Mouse (Mus musculus): ENCODE data around the gene Igbp1b.

Igbp1b gene

DNA sequence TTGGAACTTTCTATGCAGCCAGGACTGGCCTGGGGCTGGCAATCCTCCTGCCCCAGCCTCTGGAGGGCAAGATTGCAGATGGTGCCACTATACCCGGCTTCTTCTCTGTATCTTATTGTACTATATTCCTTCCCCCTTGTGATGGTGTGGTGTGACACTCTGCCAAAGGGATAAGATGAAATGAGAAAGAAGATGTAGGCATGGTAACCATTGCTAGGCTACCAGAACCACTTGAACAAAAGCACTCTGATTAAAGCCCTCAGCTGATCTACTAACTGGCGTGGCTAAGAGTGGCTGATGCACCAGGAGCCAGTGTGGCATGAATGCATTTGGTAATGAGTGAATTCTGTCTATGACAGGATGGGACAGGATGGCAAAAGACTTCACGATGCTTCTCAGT lies at the start of gene Igbp1b:
Gene Igbp1b, minus strand, starts transcription at position 29 of the 400 bp plus-strand sequence.
- DNase-seq (ENCODE audit: low read depth, low spot score): no peak

DNA sequence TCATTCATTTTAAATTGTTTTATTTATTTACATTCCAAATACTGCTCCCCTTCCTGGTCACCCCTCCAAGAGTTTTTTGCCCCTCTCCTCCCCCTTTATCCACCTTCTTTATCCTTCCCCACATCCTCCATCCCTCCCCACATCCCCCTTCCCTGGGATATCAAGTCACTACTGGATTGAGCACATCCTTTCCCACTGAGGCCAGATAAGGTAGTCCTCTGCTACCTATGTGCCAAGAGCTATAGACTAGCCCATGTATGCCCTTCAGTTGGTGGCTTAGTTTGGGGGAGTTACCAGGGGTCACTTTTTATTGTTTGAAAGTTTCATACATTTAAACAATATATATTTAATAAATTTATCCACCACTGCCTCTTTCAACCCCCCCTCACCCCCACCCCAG lies 24.6 kb upstream of the Igbp1b start:
- DNase-seq (ENCODE audit: low read depth, low spot score): no peak

DNA sequence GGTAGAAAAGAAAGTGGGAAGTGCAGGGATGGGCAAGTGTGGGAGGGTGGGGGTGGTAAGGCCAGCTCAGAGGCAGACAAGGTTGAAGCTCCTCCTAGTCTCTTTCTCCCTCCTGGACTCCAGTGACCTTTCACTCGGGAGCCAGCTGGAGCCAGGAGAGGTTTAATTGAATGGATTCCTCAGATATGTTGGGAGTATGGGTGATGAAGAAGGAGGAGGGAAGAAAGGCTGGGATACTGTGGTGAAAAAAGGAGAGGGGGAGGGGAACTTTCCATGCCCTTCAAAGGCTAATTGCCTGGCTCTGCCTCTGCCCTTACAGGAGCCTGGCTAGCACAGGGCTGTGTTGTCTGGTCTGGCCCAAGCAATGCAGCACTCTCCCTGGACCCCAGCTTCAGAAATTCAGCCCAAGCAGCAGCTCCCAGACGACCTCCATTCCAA lies 14.4 kb upstream of the Igbp1b start:
- DNase-seq (ENCODE audit: low read depth, low spot score): no peak

DNA sequence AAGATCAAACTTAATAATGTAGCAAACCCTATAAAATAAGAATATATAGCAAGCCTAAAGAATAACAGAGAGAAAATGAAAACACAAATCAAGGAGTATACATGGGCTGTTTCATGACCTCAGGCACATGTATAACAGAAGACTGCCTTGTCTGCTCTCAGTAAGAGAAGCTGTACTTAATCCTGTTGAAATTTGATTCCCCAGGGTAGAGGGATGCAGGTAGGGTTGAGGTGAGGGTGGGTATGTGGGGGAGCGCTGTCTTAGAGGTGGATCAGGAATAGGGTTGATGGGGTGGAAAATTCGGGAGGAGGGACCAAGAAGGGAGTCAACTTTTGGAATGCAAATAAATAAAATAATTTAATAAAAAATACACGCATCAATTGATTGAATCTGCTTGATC lies 7.1 kb upstream of the Igbp1b start:
- DNase-seq (ENCODE audit: low read depth, low spot score): no peak

DNA sequence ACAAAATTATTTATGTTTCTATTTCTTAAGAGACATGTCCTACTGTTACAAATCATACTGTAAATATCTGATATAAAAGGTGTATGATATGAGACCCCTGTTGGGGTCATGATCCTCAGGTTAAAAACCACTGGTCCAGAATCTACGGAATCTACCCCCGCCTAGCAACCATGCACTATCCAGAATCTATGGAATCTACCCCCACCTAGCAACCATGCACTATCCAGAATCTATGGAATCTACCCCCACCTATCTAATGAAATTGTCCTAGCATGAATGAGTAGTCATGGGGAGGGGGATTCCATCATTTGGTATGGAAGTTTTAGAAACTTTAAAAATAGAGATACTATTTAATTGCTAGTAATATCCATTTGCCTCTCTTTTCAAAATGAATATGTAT lies 12.7 kb downstream of the Igbp1b start:
- DNase-seq (ENCODE audit: low read depth, low spot score): no peak

DNA sequence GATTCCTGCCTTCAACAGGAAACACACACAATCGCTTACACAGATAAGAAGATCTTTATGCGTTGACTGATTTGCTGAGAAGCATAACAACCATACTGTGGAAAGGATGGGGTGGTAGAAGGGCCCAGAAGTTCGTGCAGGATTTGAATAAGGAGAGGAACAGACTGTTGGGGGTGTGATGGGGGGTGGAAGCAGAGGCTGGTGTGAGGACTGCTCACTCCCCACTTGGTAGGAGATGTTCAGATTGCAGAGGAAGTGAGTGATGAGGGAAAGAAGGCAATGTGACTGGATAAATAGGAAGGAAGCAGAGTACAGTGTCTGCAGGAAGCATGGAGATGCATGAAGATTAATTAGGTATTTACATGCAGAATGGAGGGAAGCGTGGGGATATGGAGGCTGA lies 19.0 kb downstream of the Igbp1b start:
- DNase-seq (ENCODE audit: low read depth, low spot score): no peak

DNA sequence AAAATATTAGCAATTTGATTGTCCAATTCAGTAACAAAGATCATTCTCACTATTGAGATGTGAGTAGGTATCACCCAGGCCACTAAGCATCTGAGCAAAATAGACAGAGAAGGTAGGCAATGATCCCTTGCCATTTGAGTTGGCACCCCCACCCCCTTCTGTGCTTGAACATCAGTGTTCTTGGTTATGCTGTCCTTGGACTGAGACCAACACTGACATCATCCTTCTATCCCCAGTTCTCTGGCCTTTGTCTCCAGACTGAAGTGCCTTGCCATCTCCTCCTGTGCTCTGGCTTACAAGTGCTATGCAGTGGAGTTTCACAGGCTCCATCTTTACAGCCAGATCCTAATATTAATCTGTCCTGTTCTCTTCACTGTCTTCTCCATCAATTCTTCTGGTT lies 37.6 kb downstream of the Igbp1b start:
- no peak for DNase-seq (ENCODE audit: low read depth, low spot score)

DNA sequence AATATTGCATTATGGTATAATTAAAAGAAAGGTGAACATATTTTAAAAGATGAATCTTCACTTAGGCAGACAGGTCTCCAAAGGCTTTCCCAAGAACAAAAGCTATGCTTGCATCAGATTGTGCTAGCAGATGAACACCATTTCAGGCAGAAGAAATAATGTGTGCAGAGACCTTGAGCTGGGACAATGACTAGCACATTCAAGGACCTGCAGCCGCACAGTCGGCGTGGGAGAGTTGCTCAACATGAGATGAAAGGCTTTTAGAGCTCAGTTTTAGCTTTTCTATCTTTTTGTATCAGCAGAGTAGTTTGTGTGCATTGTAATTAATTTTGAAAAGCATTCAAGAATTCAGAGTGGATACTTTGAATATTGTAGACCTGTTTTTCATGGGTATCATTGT lies 39.9 kb downstream of the Igbp1b start:
- DNase-seq (ENCODE audit: low read depth, low spot score): no peak
